Mouse (Mus musculus) left cerebral cortex, postnatal 25 days (tissue): ENCODE data around the gene E030018B13Rik. TPM values are rescaled to one million over a fixed set of nuclear protein-coding genes. Genes with fewer than 3 reads are reported as not detected.

Experiments used
- DNase-seq, 2 experiments: peaks; one replicate each; pipeline ENCODE4 v3.0.0; 2022; ENCODE audit warnings: low spot score in 2 of 2, mixed read lengths in 1 of 2
- intact Hi-C: fragments of 180-260 bp; cut with DNase I; formaldehyde crosslinking; loops from one replicate; pipeline ENCODE4 v1.15.1; 2025
- total RNA-seq, 2 experiments: library from RNA; stranded (reverse); gene quantifications; 2 replicates each; pipeline ENCODE4 v1.2.3; 2021

Gene E030018B13Rik
- total RNA-seq, 2 experiments from 2014 or later = not detected

GRCm38 (mm10) chr7:63952077-63952898, 35.6 kb downstream of the E030018B13Rik start:
- intact Hi-C loops = no loop called here
- no peak for DNase-seq

GRCm38 (mm10) chr7:63955440-63955839, 38.8 kb downstream of the E030018B13Rik start:
- no peak for DNase-seq
- intact Hi-C loops = no loop called here

GRCm38 (mm10) chr7:63956138-63956823, 39.6 kb downstream of the E030018B13Rik start:
- intact Hi-C loops = no loop called here
- DNase-seq = no peak

- DNase-seq = peak; percentile 60 to 63
- intact Hi-C loops = no loop called here
Observed at GRCm38 (mm10) chr7:63956981-63957713, 40.5 kb downstream of the E030018B13Rik start.

- intact Hi-C loops = no loop called here
- DNase-seq = peak; percentile 59 to 61
Observed at GRCm38 (mm10) chr7:63957872-63958640, 41.4 kb downstream of the E030018B13Rik start.

- no peak for DNase-seq
- intact Hi-C loops = no loop called here
Observed at GRCm38 (mm10) chr7:63963632-63964031, 47.0 kb downstream of the E030018B13Rik start.

- DNase-seq = no peak
Observed at GRCm38 (mm10) chr7:63964121-63964520, 47.5 kb downstream of the E030018B13Rik start.

GRCm38 (mm10) chr7:63965135-63965534, 48.5 kb downstream of the E030018B13Rik start:
- intact Hi-C loops = no loop called here
- DNase-seq = peak; percentile 68 to 79

More at GRCm38 (mm10) chr7:63964121-63964520, 47.5 kb downstream of the E030018B13Rik start:
- intact Hi-C loops = no loop called here

- DNase-seq = no peak
- intact Hi-C loops = no loop called here
Observed at GRCm38 (mm10) chr7:63965635-63966418, 49.2 kb downstream of the E030018B13Rik start.

GRCm38 (mm10) chr7:63969941-63970340, 53.3 kb downstream of the E030018B13Rik start:
- intact Hi-C loops = no loop called here
- DNase-seq = no peak

Other genes starting within 250 kb of the E030018B13Rik start
- gene Klf13, start 22.1 kb downstream of the E030018B13Rik start, total RNA-seq = 100 to 1,000 TPM; 161 to 167 TPM
- under 1 TPM; 0.23 to 0.44 TPM for gene Trpm1, start 237.0 kb downstream of the E030018B13Rik start, total RNA-seq